Mouse (Mus musculus): Measurements from ENCODE around the gene Gm10198.

Gene Gm10198

GRCm38 (mm10) chr13:111592485-111592884 is at the start of gene Gm10198:
Gene Gm10198, plus strand, starts transcription at chr13:111592785.
- in situ Hi-C loops (cut with MboI; ENCODE audit: unreplicated experiment in 2 of 2), result no loop called here

GRCm38 (mm10) chr13:111545286-111545685 is 47.3 kb upstream of the Gm10198 start:
- in situ Hi-C loops (cut with MboI; ENCODE audit: unreplicated experiment in 2 of 2), result loop anchor here in 1 of 2 experiments (25.0 kb wide), 1 partner anchor 1158 kb away; the partner anchor contains the start of gene Plk2

GRCm38 (mm10) chr13:111552769-111553168 is 39.8 kb upstream of the Gm10198 start:
- in situ Hi-C loops (cut with MboI; ENCODE audit: unreplicated experiment in 2 of 2), result loop anchor here (25.0 kb wide), 2 partner anchors 960 to 1165 kb away; partner anchors contain the start of gene Plk2 (in 1 of the 2)

GRCm38 (mm10) chr13:111553182-111553581 is 39.4 kb upstream of the Gm10198 start:
- in situ Hi-C loops (cut with MboI; ENCODE audit: unreplicated experiment in 2 of 2), result loop anchor here (25.0 kb wide), 2 partner anchors 959 to 1166 kb away; partner anchors contain the start of gene Plk2 (in 1 of the 2)

- in situ Hi-C loops (cut with MboI; ENCODE audit: unreplicated experiment in 2 of 2), result loop anchor here (25.0 kb wide), 2 partner anchors 958 to 1167 kb away; partner anchors contain the start of gene Plk2 (in 1 of the 2)
These were observed 38.6 kb upstream of the Gm10198 start for GRCm38 (mm10) chr13:111553941-111554340.

GRCm38 (mm10) chr13:111555333-111555732 is 37.3 kb upstream of the Gm10198 start:
- in situ Hi-C loops (cut with MboI; ENCODE audit: unreplicated experiment in 2 of 2), result loop anchor here (25.0 kb wide), 2 partner anchors 957 to 1168 kb away; partner anchors contain the start of gene Plk2 (in 1 of the 2)

- in situ Hi-C loops (cut with MboI; ENCODE audit: unreplicated experiment in 2 of 2), result loop anchor here (25.0 kb wide), 2 partner anchors 956 to 1169 kb away; partner anchors contain the start of gene Plk2 (in 1 of the 2)
These were observed 36.2 kb upstream of the Gm10198 start for GRCm38 (mm10) chr13:111556375-111556774.

GRCm38 (mm10) chr13:111560152-111560551 is 32.4 kb upstream of the Gm10198 start:
- in situ Hi-C loops (cut with MboI; ENCODE audit: unreplicated experiment in 2 of 2), result loop anchor here (10.0 to 25.0 kb wide), 3 partner anchors 705 to 1173 kb away; partner anchors contain the start of gene Plk2 (in 1 of the 2)

- in situ Hi-C loops (cut with MboI; ENCODE audit: unreplicated experiment in 2 of 2), result loop anchor here (10.0 to 25.0 kb wide), 3 partner anchors 702 to 1175 kb away; partner anchors contain the start of gene Plk2 (in 1 of the 2)
These were observed 30.0 kb upstream of the Gm10198 start for GRCm38 (mm10) chr13:111562595-111562994.

GRCm38 (mm10) chr13:111574196-111574595 is 18.4 kb upstream of the Gm10198 start:
- in situ Hi-C loops (cut with MboI; ENCODE audit: unreplicated experiment in 2 of 2), result loop anchor here (10.0 to 25.0 kb wide), 4 partner anchors 111 to 1187 kb away; partner anchors contain the start of genes Mier3 (in 1 of the 2) and Plk2 (in 1 of the 2)

- in situ Hi-C loops (cut with MboI; ENCODE audit: unreplicated experiment in 2 of 2), result loop anchor here (5.0 to 10.0 kb wide), 4 partner anchors 108 to 688 kb away; partner anchors contain the start of gene Mier3 (in 1 of the 2)
These were observed 15.4 kb upstream of the Gm10198 start for GRCm38 (mm10) chr13:111577177-111577576.

- in situ Hi-C loops (cut with MboI; ENCODE audit: unreplicated experiment in 2 of 2), result no loop called here
These were observed 12.5 kb upstream of the Gm10198 start for GRCm38 (mm10) chr13:111580054-111580453.

- in situ Hi-C loops (cut with MboI; ENCODE audit: unreplicated experiment in 2 of 2), result no loop called here
These were observed 5.5 kb downstream of the Gm10198 start for GRCm38 (mm10) chr13:111598111-111598510.

GRCm38 (mm10) chr13:111601383-111601782 is 8.8 kb downstream of the Gm10198 start:
- in situ Hi-C loops (cut with MboI; ENCODE audit: unreplicated experiment in 2 of 2), result no loop called here

- in situ Hi-C loops (cut with MboI; ENCODE audit: unreplicated experiment in 2 of 2), result no loop called here
These were observed 12.2 kb downstream of the Gm10198 start for GRCm38 (mm10) chr13:111604826-111605225.

GRCm38 (mm10) chr13:111616168-111617125 is 23.9 kb downstream of the Gm10198 start:
- in situ Hi-C loops (cut with MboI; ENCODE audit: unreplicated experiment in 2 of 2), result no loop called here

GRCm38 (mm10) chr13:111620433-111620832 is 27.8 kb downstream of the Gm10198 start:
- in situ Hi-C loops (cut with MboI; ENCODE audit: unreplicated experiment in 2 of 2), result no loop called here

- in situ Hi-C loops (cut with MboI; ENCODE audit: unreplicated experiment in 2 of 2), result no loop called here
These were observed 29.8 kb downstream of the Gm10198 start for GRCm38 (mm10) chr13:111622425-111622824.

- in situ Hi-C loops (cut with MboI; ENCODE audit: unreplicated experiment in 2 of 2), result no loop called here
These were observed 30.5 kb downstream of the Gm10198 start for GRCm38 (mm10) chr13:111623112-111623511.

- in situ Hi-C loops (cut with MboI; ENCODE audit: unreplicated experiment in 2 of 2), result no loop called here
These were observed 31.5 kb downstream of the Gm10198 start for GRCm38 (mm10) chr13:111624115-111624514.

All from v-Abl transformed pro-B cells (cell line).